Comparison of ENCODE assay signal across 8 mouse cellular contexts in genomic region chr8:70353194-70353817, GRCm38 (mm10). TPM values are rescaled to one million over a fixed set of nuclear protein-coding genes. Genes with fewer than 3 reads are reported as not detected.
DNase-seq lines count a peak whose midpoint lies in the region; ATAC-seq and TF ChIP-seq lines count a peak whose summit lies in the region.

TSS of gene Upf1 (minus strand) at chr8:70353278.

- H3K4me2 ChIP-seq in forebrain, embryonic 13.5 days, result peak within 1 kb of the TSS; percentile 96
- peak within 1 kb of the TSS; percentile 96 for H3K4me2 ChIP-seq in liver, postnatal 0 days (ENCODE audit: low read depth, low read length)
- peak within 1 kb of the TSS; percentile 99 for H3K4me2 ChIP-seq in neural tube, embryonic 14.5 days (ENCODE audit: low read depth, low read length)

- H3K9me3 ChIP-seq in ES-Bruce4 (replicated peaks; ENCODE audit: control insufficient read depth, insufficient read depth, low read length, poor library complexity, severe bottlenecking), result no peaks in the 10 kb centered on the region
- H3K9me3 ChIP-seq in forebrain, embryonic 13.5 days (replicated peaks), result no peaks in the 10 kb centered on the region
- no peaks in the 10 kb centered on the region for H3K9me3 ChIP-seq in liver, postnatal 0 days (ENCODE audit: low read length)
- H3K9me3 ChIP-seq in neural tube, embryonic 14.5 days (ENCODE audit: control insufficient read depth, low read length), result no peaks in the 10 kb centered on the region

- under 1% methylated on average over 58 of the region's 69 CpGs for WGBS in forebrain, embryonic 13.5 days
- under 1% methylated on average over 67 of the region's 69 CpGs for WGBS in large intestine, adult 2 months
- under 1% methylated on average over 60 of the region's 69 CpGs for WGBS in liver, postnatal 0 days (ENCODE audit: insufficient replicate concordance)
- under 1% methylated on average over 45 of the region's 69 CpGs for WGBS in neural tube, embryonic 14.5 days

- intact Hi-C loops in heart, postnatal 10 days (cut with DNase I), result no loop called here

- DNase-seq in heart, postnatal 10 days, result peak; percentile 99 to 100
- DNase-seq in large intestine, adult 2 months (ENCODE audit: low read depth, low spot score), result peak; percentile 96
- DNase-seq in liver, postnatal 0 days, result peak; percentile 100
- DNase-seq in testis, postnatal 10 days (ENCODE audit: low spot score), result peak; percentile 100

- TF ChIP-seq CTCF in ES-Bruce4 (IDR thresholded peaks at IDR 0.05; ENCODE audit: low read depth, low read length), result no peak
- no peak for TF ChIP-seq CTCF in liver, postnatal 0 days (IDR thresholded peaks at IDR 0.05; ENCODE audit: low read depth)

- H3K36me3 ChIP-seq in ES-Bruce4 (ENCODE audit: control insufficient read depth, insufficient read depth, low read length, poor library complexity, severe bottlenecking), result peaks cover 14% of the 10 kb centered on the region
- H3K36me3 ChIP-seq in forebrain, embryonic 13.5 days (ENCODE audit: poor library complexity, severe bottlenecking), result peaks cover 23% of the 10 kb centered on the region
- H3K36me3 ChIP-seq in liver, postnatal 0 days (replicated peaks; ENCODE audit: insufficient read depth, low read length), result peaks cover 15% of the 10 kb centered on the region
- peaks cover 4% of the 10 kb centered on the region; the same call in 1 of the 2 replicates for H3K36me3 ChIP-seq in neural tube, embryonic 14.5 days (ENCODE audit: control insufficient read depth, insufficient read depth, low read length)

- H3K4me1 ChIP-seq in ES-Bruce4 (ENCODE audit: control insufficient read depth, insufficient read depth, low read length), result peaks cover 10% of the 10 kb centered on the region
- H3K4me1 ChIP-seq in forebrain, embryonic 13.5 days, result peaks cover 48% of the 10 kb centered on the region
- H3K4me1 ChIP-seq in liver, postnatal 0 days (ENCODE audit: insufficient read depth), result peaks cover 66% of the 10 kb centered on the region
- H3K4me1 ChIP-seq in neural tube, embryonic 14.5 days (ENCODE audit: control insufficient read depth, insufficient read depth, low read length), result peaks cover 30% of the 10 kb centered on the region

- TF ChIP-seq EP300 in ES-Bruce4 (IDR thresholded peaks at IDR 0.05; ENCODE audit: insufficient read depth, low read depth, low read length), result no peak
- no peak for TF ChIP-seq EP300 in liver, postnatal 0 days (IDR thresholded peaks at IDR 0.05; ENCODE audit: low read depth)

- peak within 1 kb of the TSS; percentile 81 for H3K27ac ChIP-seq in ES-Bruce4 (ENCODE audit: insufficient read depth, low read length)
- H3K27ac ChIP-seq in forebrain, embryonic 13.5 days, result peak within 1 kb of the TSS; percentile 82
- peak within 1 kb of the TSS; percentile 98 for H3K27ac ChIP-seq in liver, postnatal 0 days (ENCODE audit: low read depth)
- H3K27ac ChIP-seq in neural tube, embryonic 14.5 days (ENCODE audit: low read depth, low read length), result peak within 1 kb of the TSS; percentile 90

- peak within 1 kb of the TSS; percentile 91 for H3K4me3 ChIP-seq in ES-Bruce4 (ENCODE audit: low read depth, low read length)
- H3K4me3 ChIP-seq in forebrain, embryonic 13.5 days, result peak within 1 kb of the TSS; percentile 100
- H3K4me3 ChIP-seq in liver, postnatal 0 days (ENCODE audit: low read depth, low read length), result peak within 1 kb of the TSS; percentile 91
- peak within 1 kb of the TSS; percentile 100 for H3K4me3 ChIP-seq in neural tube, embryonic 14.5 days (ENCODE audit: low read depth, low read length)

- peak; percentile 80 for ATAC-seq in cerebellum, adult (ENCODE audit: insufficient number of reproducible peaks, low FRiP score, low TSS enrichment)
- ATAC-seq in forebrain, embryonic 13.5 days, result peak; percentile 87
- peak; percentile 89 for ATAC-seq in liver, postnatal 0 days
- peak; percentile 88 for ATAC-seq in neural tube, embryonic 14.5 days (ENCODE audit: low read depth)

- H3K9ac ChIP-seq in ES-Bruce4 (ENCODE audit: low read depth, poor library complexity, severe bottlenecking), result peak within 1 kb of the TSS; percentile 99
- peak within 1 kb of the TSS; percentile 99 for H3K9ac ChIP-seq in forebrain, embryonic 13.5 days
- peak within 1 kb of the TSS; percentile 100 for H3K9ac ChIP-seq in liver, postnatal 0 days (replicated peaks)
- H3K9ac ChIP-seq in neural tube, embryonic 14.5 days (replicated peaks; ENCODE audit: low read depth, low read length), result peak within 1 kb of the TSS; percentile 92

- peak; percentile 97 for TF ChIP-seq POLR2A in ES-Bruce4 (IDR thresholded peaks at IDR 0.05; ENCODE audit: insufficient read depth, low read length)

- no peaks in the 10 kb centered on the region for H3K27me3 ChIP-seq in ES-Bruce4 (ENCODE audit: control insufficient read depth, insufficient read depth, low read length, poor library complexity, severe bottlenecking)
- H3K27me3 ChIP-seq in forebrain, embryonic 13.5 days, result no peaks in the 10 kb centered on the region
- H3K27me3 ChIP-seq in liver, postnatal 0 days (ENCODE audit: insufficient read depth, low read length), result no peaks in the 10 kb centered on the region
- no peaks in the 10 kb centered on the region; the same call in 1 of the 2 replicates for H3K27me3 ChIP-seq in neural tube, embryonic 14.5 days (ENCODE audit: control insufficient read depth, insufficient read depth, low read length)

RNA-seq across cellular contexts. Expression of gene Upf1, which starts in this region (rescaled TPM):
- 46.3 and 50.1 TPM in 2 replicates for polyA plus RNA-seq in ES-Bruce4 (2011; ENCODE audit: insufficient read depth, insufficient read length, low read depth, missing spikeins)
- polyA plus RNA-seq in forebrain, embryonic 13.5 days (2015; fragmentation: Nextera tagmentation; extraction: Ambion mirVana), result 14.2 and 16.3 TPM in 2 replicates
- 10 to 100 TPM; 40.8 to 48.8 TPM for total RNA-seq in heart, postnatal 10 days (2021)
- polyA plus RNA-seq in large intestine, adult 2 months (2012; rRNA removed), result 24.5 and 35.3 TPM in 2 replicates
- polyA plus RNA-seq in liver, postnatal 0 days (2015; fragmentation: Nextera tagmentation; extraction: Ambion mirVana), result 6.7 and 7.1 TPM in 2 replicates
- polyA plus RNA-seq in neural tube, embryonic 14.5 days (2014; fragmentation: Nextera tagmentation; extraction: Ambion mirVana), result 14.4 and 15.0 TPM in 2 replicates

Comparison
In these comparisons a context has a peak if more than half of its experiments do, and no peak if none do; other contexts are left out.
1. Peak in every context shown above with its lines: DNase-seq, ATAC-seq, H3K4me3 ChIP-seq and H3K27ac ChIP-seq.